Mouse (Mus musculus) CH12F3 (cell line): ENCODE measurements around the gene Lrp3.

Experiments
- in situ Hi-C: fragments of 300-500 bp; cut with MboI; formaldehyde crosslinking; loops from 2 replicates; pipeline ENCODE4 v1.14.3; 2020; ENCODE audit warnings: low sequenced_read_pairs

The Lrp3 gene

GRCm38 (mm10) chr7:35191276-35191675 is 24.0 kb downstream of the Lrp3 start:
- in situ Hi-C loops = no loop called here

GRCm38 (mm10) chr7:35189699-35190098 is 25.6 kb downstream of the Lrp3 start:
- in situ Hi-C loops = no loop called here

DNA sequence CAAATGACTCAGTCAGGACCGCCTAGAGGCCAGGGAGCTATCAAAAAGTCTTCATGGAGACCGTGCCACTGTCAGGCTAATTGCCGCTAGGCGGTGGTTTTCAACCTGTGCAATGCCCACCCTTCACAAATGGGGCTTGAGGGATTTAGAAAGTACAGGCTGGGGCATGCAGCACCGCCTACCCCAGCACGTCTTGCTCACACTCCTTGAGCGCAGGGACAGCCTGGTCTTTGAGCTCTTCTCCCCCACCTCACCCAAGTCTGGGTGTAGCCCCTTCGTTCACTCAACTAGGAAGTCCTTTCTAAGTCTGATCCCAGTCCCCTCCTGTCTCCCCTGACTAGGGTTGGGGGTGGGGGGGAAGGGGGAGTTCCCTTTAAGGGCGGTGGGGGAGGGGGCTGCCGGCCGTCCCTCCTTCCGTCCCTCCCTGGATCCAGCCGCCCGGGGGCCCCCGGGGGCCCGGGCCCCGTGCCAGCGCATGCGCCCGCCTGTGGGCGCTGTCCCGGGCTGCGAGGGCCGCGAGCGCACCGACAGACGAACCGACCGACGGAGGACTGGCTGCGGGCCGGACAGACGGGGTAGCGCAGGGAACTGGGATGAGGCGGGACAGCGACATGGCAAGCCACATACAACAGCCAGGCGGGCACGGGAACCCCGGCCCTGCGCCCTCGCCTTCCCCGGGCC is 29.3 kb downstream of the Lrp3 start, which contains the start of gene Slc7a10:
Gene Slc7a10, plus strand, starts transcription at position 497 of the 681 bp plus-strand sequence.
- in situ Hi-C loops = no loop called here

- in situ Hi-C loops = no loop called here
Measured at GRCm38 (mm10) chr7:35184833-35185724, 30.2 kb downstream of the Lrp3 start.

DNA sequence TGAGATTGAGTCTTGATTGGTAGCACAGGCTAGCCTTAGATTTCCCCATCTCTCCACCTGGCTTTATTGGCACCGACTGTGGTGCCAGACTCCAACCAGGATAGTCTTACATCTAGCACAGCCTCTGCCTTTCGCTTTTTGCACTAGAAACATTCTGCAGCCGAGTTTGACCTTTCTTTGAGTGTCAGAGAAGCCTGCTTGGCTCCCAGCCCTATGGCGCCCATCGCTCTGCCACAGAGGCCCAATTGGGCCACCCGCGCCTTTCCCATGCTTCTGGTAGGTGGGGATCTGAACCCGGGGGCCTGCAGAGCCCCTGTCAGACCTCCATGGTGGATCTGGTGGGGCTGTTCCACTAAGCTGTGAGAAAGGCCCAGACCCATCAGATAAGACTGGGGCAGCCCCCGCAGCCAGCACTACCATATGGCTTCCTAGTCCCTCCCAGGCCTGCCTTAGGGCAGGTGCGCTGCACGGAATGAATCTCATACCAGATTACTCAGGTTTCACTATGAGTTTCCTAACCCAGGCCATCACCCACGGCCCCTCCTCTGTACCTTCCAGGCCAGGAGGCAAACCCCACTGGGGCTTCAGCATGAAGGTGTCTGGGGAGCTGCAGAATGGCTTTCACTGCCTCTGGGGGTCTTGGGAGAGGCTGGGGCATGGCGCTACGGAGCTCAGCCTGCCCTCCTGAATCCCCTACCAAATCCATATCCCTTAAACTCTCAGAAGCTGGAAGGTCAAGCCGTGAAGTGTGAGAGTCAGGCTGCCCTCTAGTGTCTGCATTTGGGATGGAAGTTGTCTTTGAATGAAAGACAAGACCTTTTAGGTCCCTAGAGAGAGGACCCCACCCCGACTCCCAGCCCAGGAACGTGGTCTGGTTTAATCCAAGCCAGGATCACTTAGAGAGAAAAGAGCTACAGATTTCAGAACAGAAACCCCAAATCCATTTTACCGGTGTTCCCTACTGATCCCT is 38.6 kb downstream of the Lrp3 start:
- in situ Hi-C loops = no loop called here

DNA sequence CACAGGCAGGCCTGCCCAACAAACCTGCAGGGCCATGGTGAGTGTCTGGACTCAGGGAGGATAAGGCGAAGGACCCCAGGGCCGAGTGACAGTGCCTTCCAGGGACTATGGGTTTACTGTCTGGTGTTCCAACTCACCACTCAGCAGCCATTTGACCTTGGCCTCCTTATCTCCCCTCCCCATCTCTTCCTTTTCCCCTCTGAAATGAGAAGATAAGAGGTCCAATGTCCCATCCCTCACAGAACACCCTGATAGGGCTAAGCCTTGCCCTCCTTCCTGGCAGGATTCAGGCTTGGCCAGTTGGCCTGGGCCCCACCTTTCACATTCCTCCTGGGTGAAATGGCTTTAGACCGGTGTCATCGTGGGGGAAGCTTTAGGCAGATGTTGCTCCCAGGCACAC is 39.8 kb downstream of the Lrp3 start:
- in situ Hi-C loops = no loop called here

DNA sequence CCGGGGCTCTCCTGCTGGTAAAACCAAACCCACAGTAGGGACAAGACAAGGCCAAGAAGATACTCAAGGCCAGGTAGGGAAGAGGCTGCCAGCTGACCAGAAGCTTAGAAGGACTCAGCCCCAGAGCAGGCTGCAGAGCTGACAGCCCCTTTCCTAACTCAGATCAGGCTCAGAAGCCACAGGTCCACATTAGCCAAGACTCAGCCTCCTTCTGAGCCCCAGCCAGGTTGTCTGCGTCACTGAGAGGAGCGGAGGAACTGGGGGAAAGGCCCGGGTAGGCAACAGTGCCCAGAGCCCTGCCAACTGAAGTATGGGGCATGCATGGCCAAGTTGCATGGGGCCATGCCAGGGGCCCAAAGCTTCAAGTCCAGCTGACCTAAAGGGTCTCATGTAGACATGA is 42.8 kb downstream of the Lrp3 start:
- in situ Hi-C loops = loop anchor here (25.0 kb wide), 1 partner anchor 760 kb away; no protein-coding TSS in a partner anchor

GRCm38 (mm10) chr7:35171867-35172382 is 43.4 kb downstream of the Lrp3 start:
- in situ Hi-C loops = loop anchor here (25.0 kb wide), 1 partner anchor 760 kb away; no protein-coding TSS in a partner anchor

- in situ Hi-C loops = loop anchor here (5.0 to 25.0 kb wide), 2 partner anchors 132 to 757 kb away; no protein-coding TSS in a partner anchor
Measured at GRCm38 (mm10) chr7:35169341-35169740, 46.0 kb downstream of the Lrp3 start.

DNA sequence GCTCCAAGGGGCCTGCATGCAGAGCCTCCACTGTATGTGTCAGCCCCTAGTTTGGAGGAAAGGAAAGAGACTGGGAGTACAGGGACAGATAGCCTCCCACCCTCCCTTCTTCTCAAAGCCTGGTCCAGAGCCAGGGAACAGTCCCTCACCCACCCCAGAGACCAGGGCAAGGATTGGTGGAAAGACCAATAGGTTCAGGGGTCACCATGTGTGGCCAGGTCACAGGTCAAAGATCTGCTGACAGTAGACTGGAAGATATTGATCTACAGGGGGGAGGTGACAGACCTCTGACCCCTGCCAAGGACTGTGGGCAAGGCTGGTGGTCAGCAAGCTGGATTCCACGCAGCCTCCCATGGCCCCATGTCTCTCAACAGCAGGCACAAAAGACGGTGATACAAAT is 47.4 kb downstream of the Lrp3 start:
- in situ Hi-C loops = loop anchor here (5.0 to 25.0 kb wide), 2 partner anchors 131 to 756 kb away; no protein-coding TSS in a partner anchor

DNA sequence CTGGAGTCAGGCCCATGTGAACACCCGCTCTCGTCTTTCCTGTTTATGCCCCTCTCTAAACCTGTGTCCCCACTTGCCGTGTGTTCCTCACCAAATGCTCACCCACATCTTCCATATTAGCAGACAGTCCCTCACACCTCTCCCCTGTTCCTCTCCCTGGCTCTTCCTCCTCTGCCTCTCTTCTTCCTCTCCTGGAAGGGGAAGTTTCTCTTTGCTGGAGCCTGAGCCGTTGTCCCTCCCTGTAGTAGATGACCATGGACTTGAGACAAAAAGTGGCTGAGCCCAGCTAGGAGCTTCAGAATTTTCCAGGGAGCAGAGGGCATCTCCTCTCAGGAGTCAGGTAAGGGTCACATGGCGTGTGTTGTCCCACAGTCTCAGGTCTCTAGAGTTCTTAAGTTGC is 48.3 kb downstream of the Lrp3 start:
- in situ Hi-C loops = loop anchor here (5.0 to 25.0 kb wide), 2 partner anchors 130 to 755 kb away; no protein-coding TSS in a partner anchor

DNA sequence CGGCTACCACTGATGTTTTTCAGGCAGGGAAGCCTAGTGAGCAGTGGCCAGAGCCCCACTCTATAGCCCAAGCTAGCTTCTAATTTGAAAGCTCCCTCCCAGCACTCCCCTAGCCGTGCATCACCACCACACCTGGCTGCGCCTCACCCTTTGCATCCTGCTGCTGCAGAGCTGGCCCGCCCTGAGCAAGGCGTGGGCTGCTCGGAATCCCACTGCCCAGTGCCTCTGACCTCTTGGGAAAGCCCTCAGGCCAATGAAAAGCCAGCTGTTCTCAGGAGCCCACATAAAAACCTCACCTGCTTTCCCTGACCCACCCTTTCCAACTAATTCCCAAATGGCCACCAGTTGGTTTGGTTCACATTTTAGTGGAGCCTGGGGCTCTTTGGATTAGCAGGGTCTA is 51.2 kb downstream of the Lrp3 start:
- in situ Hi-C loops = loop anchor here (25.0 kb wide), 1 partner anchor 752 kb away; no protein-coding TSS in a partner anchor

DNA sequence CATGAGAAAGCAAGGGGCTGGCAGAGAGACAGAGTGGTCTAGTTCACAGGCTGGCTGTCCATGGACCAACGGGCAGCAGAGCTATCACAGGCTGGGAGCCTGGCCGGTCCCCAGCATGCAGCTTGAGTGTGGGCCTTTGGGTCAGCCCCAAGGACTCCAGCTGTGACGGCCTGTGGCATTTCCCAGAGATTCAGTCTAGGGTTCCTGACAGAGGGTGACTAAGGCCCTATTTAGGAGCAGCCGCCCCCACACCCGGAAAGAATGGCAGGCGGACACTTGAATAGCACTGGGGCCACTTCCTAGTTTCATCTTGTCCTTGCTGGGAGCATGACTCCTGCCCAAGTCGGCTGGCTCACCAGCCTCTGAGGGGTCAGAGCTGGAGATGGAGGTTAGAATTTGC is 51.7 kb downstream of the Lrp3 start:
- in situ Hi-C loops = loop anchor here (25.0 kb wide), 1 partner anchor 751 kb away; no protein-coding TSS in a partner anchor

DNA sequence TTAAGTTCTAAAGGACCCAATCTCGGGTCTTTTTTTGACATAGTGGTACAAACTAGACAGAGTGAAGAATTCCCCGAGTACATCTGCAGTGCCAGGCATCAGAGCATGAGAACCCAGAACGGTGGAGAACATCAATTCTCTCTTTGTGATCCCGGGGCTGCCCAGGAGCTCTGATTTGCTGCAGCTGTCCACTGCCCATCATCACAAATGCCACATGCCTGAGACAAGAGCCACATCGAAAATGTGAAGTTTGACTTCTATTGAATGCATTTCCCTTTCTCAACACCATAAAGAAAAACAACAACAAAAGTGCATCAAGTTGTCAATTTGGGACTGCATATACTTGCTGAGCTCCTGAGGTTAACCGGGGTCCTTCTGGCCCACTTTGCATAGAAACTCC is 52.9 kb downstream of the Lrp3 start:
- in situ Hi-C loops = loop anchor here (25.0 kb wide), 1 partner anchor 750 kb away; no protein-coding TSS in a partner anchor

DNA sequence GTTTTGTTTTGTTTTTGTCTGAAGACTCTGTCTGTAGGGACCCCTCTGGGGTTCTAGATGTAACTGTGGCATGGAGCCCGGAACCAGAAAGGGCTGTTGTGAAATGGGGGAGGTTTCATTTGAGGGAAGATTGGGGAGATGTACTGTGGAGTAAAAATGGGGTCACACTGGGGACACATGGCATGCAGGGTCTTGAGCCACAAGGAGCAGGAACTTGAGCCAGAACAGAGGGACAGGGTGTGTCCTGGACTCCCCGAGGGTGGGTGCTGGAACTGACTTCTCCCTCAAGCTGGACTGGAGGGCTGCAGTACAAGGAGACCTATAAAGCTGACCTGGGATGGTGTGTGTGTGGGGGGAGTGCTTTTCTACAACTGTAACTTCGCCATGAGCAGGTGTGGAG is 57.8 kb downstream of the Lrp3 start:
- in situ Hi-C loops = loop anchor here (25.0 kb wide), 1 partner anchor 745 kb away; no protein-coding TSS in a partner anchor

- in situ Hi-C loops = loop anchor here (25.0 kb wide), 1 partner anchor 745 kb away; no protein-coding TSS in a partner anchor
Measured at GRCm38 (mm10) chr7:35156561-35157477, 58.5 kb downstream of the Lrp3 start.

- in situ Hi-C loops = loop anchor here (25.0 kb wide), 1 partner anchor 742 kb away; no protein-coding TSS in a partner anchor
Measured at GRCm38 (mm10) chr7:35154449-35154848, 60.8 kb downstream of the Lrp3 start.

GRCm38 (mm10) chr7:35150860-35151259 is 64.4 kb downstream of the Lrp3 start:
- in situ Hi-C loops = loop anchor here (25.0 kb wide), 1 partner anchor 739 kb away; no protein-coding TSS in a partner anchor
